Comparison of ENCODE assay signal across 14 mouse cellular contexts in the genomic region with DNA sequence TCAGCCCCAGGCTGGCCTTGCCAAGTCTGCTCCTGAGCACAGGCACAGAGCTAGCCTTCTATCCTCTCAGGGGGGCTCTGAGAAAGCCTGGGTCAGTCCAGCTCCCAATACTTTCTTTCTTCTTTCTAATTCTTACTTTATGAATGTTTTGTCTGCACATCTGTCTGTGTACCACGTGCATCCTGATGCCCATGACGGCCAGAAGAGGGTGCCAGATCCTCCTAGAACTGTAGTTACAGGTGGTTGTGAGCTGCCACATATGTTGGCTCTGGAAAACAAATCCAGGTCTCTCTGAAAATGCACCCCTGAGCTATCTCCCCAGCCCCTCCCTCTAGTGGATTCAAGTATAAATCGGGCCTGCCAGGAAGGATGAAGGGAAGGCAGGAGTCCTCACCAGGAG. TPM values are rescaled to one million over a fixed set of nuclear protein-coding genes. Genes with fewer than 3 reads are reported as not detected.
DNase-seq lines count a peak whose midpoint lies in the region; ATAC-seq and TF ChIP-seq lines count a peak whose summit lies in the region.
"Had no signal": no experiment of that assay in that cellular context is flagged by ENCODE, and none has a peak within 500 bp of the region (broad histone marks: within the 10 kb centered on the region; RNA-seq: fewer than 3 reads in every experiment).

No protein-coding gene starts in this region.

- no peak overlapping the region for H3K4me2 ChIP-seq in forebrain, postnatal 0 days (ENCODE audit: low read depth)
- no peak overlapping the region for H3K4me2 ChIP-seq in forebrain, embryonic 12.5 days
- H3K4me2 ChIP-seq in liver, postnatal 0 days (ENCODE audit: low read depth, low read length), result no peak overlapping the region
- no peak overlapping the region for H3K4me2 ChIP-seq in liver, embryonic 12.5 days
- H3K4me2 ChIP-seq: embryonic facial prominence, embryonic 12.5 days; hindbrain, embryonic 12.5 days had no signal

- peak; percentile 45 for TF ChIP-seq CTCF in forebrain, postnatal 0 days (IDR thresholded peaks at IDR 0.05; ENCODE audit: low read depth)
- TF ChIP-seq CTCF in liver, postnatal 0 days (IDR thresholded peaks at IDR 0.05; ENCODE audit: low read depth), result peak; percentile 42
- TF ChIP-seq CTCF in E14TG2a.4 (conservative IDR thresholded peaks at IDR 0.05; ENCODE audit: low read length), result peak; percentile 33
- peak; percentile 26; the same call in 1 of the 2 replicates for TF ChIP-seq CTCF in embryonic fibroblast, embryonic 13.5 days (IDR thresholded peaks at IDR 0.05; ENCODE audit: borderline replicate concordance, insufficient read depth, low read length)

- no peak for ATAC-seq in forebrain, postnatal 0 days
- ATAC-seq in forebrain, embryonic 12.5 days (ENCODE audit: low FRiP score), result no peak
- ATAC-seq in liver, postnatal 0 days, result no peak
- ATAC-seq in liver, embryonic 12.5 days, result no peak
- no peak for ATAC-seq in frontal cortex, adult (ENCODE audit: low TSS enrichment)
- no peak for ATAC-seq in megakaryocyte-erythroid progenitor cell, adult 5-6 weeks (replicated peaks; ENCODE audit: low FRiP score, low TSS enrichment, poor library complexity, severe bottlenecking)

- H3K36me3 ChIP-seq in forebrain, postnatal 0 days (ENCODE audit: insufficient read depth), result no peaks in the 10 kb centered on the region
- H3K36me3 ChIP-seq in forebrain, embryonic 12.5 days (replicated peaks), result no peaks in the 10 kb centered on the region
- H3K36me3 ChIP-seq in liver, postnatal 0 days (replicated peaks; ENCODE audit: insufficient read depth, low read length), result no peaks in the 10 kb centered on the region
- H3K36me3 ChIP-seq in liver, embryonic 12.5 days, result no peaks in the 10 kb centered on the region
- no peaks in the 10 kb centered on the region for H3K36me3 ChIP-seq in E14TG2a.4 (ENCODE audit: insufficient read depth, low read length)
- H3K36me3 ChIP-seq: embryonic facial prominence, embryonic 12.5 days; heart, embryonic 10.5 days; hindbrain, embryonic 12.5 days had no signal

- no peak for DNase-seq in forebrain, postnatal 0 days
- no peak for DNase-seq in liver, postnatal 0 days
- DNase-seq: cerebellum, adult 8-10 months; kidney, postnatal 10 days; right cerebral cortex, adult 18-20 months had no signal

- no peak overlapping the region for H3K27ac ChIP-seq in forebrain, postnatal 0 days (ENCODE audit: low read depth, low read length)
- H3K27ac ChIP-seq in forebrain, embryonic 12.5 days, result no peak overlapping the region
- no peak overlapping the region for H3K27ac ChIP-seq in liver, postnatal 0 days (ENCODE audit: low read depth)
- H3K27ac ChIP-seq in liver, embryonic 12.5 days, result no peak overlapping the region
- no peak overlapping the region for H3K27ac ChIP-seq in embryonic fibroblast, embryonic 13.5 days (ENCODE audit: insufficient read depth, low read length)
- H3K27ac ChIP-seq: embryonic facial prominence, embryonic 12.5 days; heart, embryonic 10.5 days; hindbrain, embryonic 12.5 days had no signal

- no peak for TF ChIP-seq EP300 in liver, postnatal 0 days (IDR thresholded peaks at IDR 0.05; ENCODE audit: low read depth)

- WGBS in forebrain, postnatal 0 days, result 68% methylated on average over 3 of the region's 3 CpGs
- 63% methylated on average over 3 of the region's 3 CpGs for WGBS in forebrain, embryonic 12.5 days
- WGBS in liver, postnatal 0 days (ENCODE audit: insufficient replicate concordance), result 54% methylated on average over 3 of the region's 3 CpGs
- 46% methylated on average over 3 of the region's 3 CpGs for WGBS in liver, embryonic 12.5 days (ENCODE audit: insufficient replicate concordance)

- no peaks in the 10 kb centered on the region for H3K4me1 ChIP-seq in forebrain, postnatal 0 days (ENCODE audit: insufficient read depth)
- H3K4me1 ChIP-seq in forebrain, embryonic 12.5 days, result 0 out of 2 replicates have a peak, but pooled peaks cover 6% of the 10 kb centered on the region
- no peaks in the 10 kb centered on the region for H3K4me1 ChIP-seq in liver, postnatal 0 days (ENCODE audit: insufficient read depth)
- no peaks in the 10 kb centered on the region for H3K4me1 ChIP-seq in liver, embryonic 12.5 days
- H3K4me1 ChIP-seq in E14TG2a.4 (replicated peaks; ENCODE audit: low read depth, low read length), result peaks cover 20% of the 10 kb centered on the region
- no peaks in the 10 kb centered on the region for H3K4me1 ChIP-seq in embryonic fibroblast, embryonic 13.5 days (ENCODE audit: control insufficient read depth, insufficient read depth, low read length)
- H3K4me1 ChIP-seq: embryonic facial prominence, embryonic 12.5 days; hindbrain, embryonic 12.5 days had no signal

- TF ChIP-seq POLR2A in embryonic fibroblast, embryonic 13.5 days (IDR thresholded peaks at IDR 0.05; ENCODE audit: low read depth, low read length), result no peak

- no peaks in the 10 kb centered on the region for H3K9me3 ChIP-seq in forebrain, postnatal 0 days (ENCODE audit: low read length)
- no peaks in the 10 kb centered on the region for H3K9me3 ChIP-seq in forebrain, embryonic 12.5 days
- H3K9me3 ChIP-seq in liver, postnatal 0 days (ENCODE audit: low read length), result no peaks in the 10 kb centered on the region
- no peaks in the 10 kb centered on the region for H3K9me3 ChIP-seq in liver, embryonic 12.5 days (replicated peaks)
- H3K9me3 ChIP-seq in E14TG2a.4 (ENCODE audit: low read length), result no peaks in the 10 kb centered on the region
- H3K9me3 ChIP-seq: embryonic facial prominence, embryonic 12.5 days; heart, embryonic 10.5 days; hindbrain, embryonic 12.5 days had no signal

- H3K4me3 ChIP-seq in forebrain, postnatal 0 days (ENCODE audit: low read depth, low read length), result no peak overlapping the region
- H3K4me3 ChIP-seq in forebrain, embryonic 12.5 days (replicated peaks), result no peak overlapping the region
- no peak overlapping the region for H3K4me3 ChIP-seq in liver, postnatal 0 days (ENCODE audit: low read depth, low read length)
- H3K4me3 ChIP-seq in liver, embryonic 12.5 days, result no peak overlapping the region
- no peak overlapping the region for H3K4me3 ChIP-seq in E14TG2a.4 (replicated peaks; ENCODE audit: low read length)
- no peak overlapping the region for H3K4me3 ChIP-seq in embryonic fibroblast, embryonic 13.5 days (ENCODE audit: insufficient read depth, low read length)
- H3K4me3 ChIP-seq: embryonic facial prominence, embryonic 12.5 days; heart, embryonic 10.5 days; hindbrain, embryonic 12.5 days had no signal

- no peaks in the 10 kb centered on the region for H3K27me3 ChIP-seq in forebrain, postnatal 0 days (ENCODE audit: insufficient read depth, low read length)
- H3K27me3 ChIP-seq in forebrain, embryonic 12.5 days, result no peaks in the 10 kb centered on the region
- H3K27me3 ChIP-seq in liver, postnatal 0 days (ENCODE audit: insufficient read depth, low read length), result no peaks in the 10 kb centered on the region
- H3K27me3 ChIP-seq in liver, embryonic 12.5 days (replicated peaks), result peaks cover 24% of the 10 kb centered on the region
- peaks cover 56% of the 10 kb centered on the region for H3K27me3 ChIP-seq in E14TG2a.4 (ENCODE audit: insufficient read depth, low read length)
- H3K27me3 ChIP-seq: embryonic facial prominence, embryonic 12.5 days had no signal

- no peak overlapping the region for H3K9ac ChIP-seq in forebrain, postnatal 0 days
- no peak overlapping the region for H3K9ac ChIP-seq in forebrain, embryonic 12.5 days
- H3K9ac ChIP-seq in liver, postnatal 0 days (replicated peaks), result no peak overlapping the region
- H3K9ac ChIP-seq in liver, embryonic 12.5 days, result no peak overlapping the region
- H3K9ac ChIP-seq: embryonic facial prominence, embryonic 12.5 days; hindbrain, embryonic 12.5 days had no signal

RNA-seq across cellular contexts. Expression of a gene that starts 52.1 kb away (rescaled TPM):
- total RNA-seq in forebrain, postnatal 0 days (2014; rRNA removed), result 150 and 191 TPM in 2 replicates
- 24.3 and 29.4 TPM in 2 replicates for polyA plus RNA-seq in forebrain, postnatal 0 days (2015; fragmentation: Nextera tagmentation; extraction: Ambion mirVana)
- 56.6 and 59.0 TPM in 2 replicates for polyA plus RNA-seq in forebrain, embryonic 12.5 days (2016; fragmentation: Nextera tagmentation; extraction: Ambion mirVana)
- 3.7 and 3.8 TPM in 2 replicates for polyA plus RNA-seq in liver, postnatal 0 days (2015; fragmentation: Nextera tagmentation; extraction: Ambion mirVana)
- polyA plus RNA-seq in liver, embryonic 12.5 days (2016; fragmentation: Nextera tagmentation; extraction: Ambion mirVana), result 19.5 and 20.3 TPM in 2 replicates
- 37.3 and 41.2 TPM in 2 replicates for polyA plus RNA-seq in embryonic fibroblast, embryonic 13.5 days (2011; ENCODE audit: insufficient read length, low read depth, missing spikeins)
- total RNA-seq in megakaryocyte-erythroid progenitor cell, adult 5-6 weeks (2014; fragmentation: Nextera tagmentation), result 33.6 and 38.8 TPM in 2 replicates
- 69.6 and 71.2 TPM in 2 replicates for total RNA-seq in megakaryocyte-erythroid progenitor cell, adult 5-6 weeks (2017)
